Mouse (Mus musculus): ENCODE measurements around the gene Ripor1.

DNA sequence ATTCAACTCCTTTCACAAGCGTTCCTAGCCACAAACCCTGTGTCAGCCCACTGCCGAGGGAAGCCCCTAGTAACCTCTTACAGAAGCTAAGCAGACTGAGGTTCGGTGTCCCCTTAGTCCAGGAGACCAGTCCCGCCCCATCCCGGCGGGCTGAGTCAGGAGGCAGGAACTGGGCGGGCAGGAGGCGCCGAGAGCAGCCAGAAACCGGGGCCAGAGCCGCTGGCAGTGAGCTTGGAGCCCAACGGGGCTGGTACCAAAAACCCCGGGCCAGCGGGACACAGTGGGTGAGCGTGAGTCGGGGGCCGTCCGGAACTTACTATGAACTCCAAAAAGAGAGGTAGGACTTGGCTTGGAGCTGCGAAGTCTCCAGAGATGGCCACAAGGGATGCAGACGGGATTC, 8.0 kb downstream of the Ripor1 start:
- TF ChIP-seq CTCF (IDR thresholded peaks at IDR 0.05; ENCODE audit: low read depth), result no peak
- no peak for TF ChIP-seq EP300 (IDR thresholded peaks at IDR 0.05; ENCODE audit: low read depth)
